Mouse (Mus musculus) G1E (cell line): ENCODE data around the gene Myo1c.

ENCODE experiments used
- CTCF ChIP-seq: IDR thresholded peaks from 2 replicates; pipeline ENCODE4 v1.5.1; 2012; ENCODE audit warnings: low read depth, low read length, inconsistent platforms, mixed read lengths
- GATA2 ChIP-seq: IDR thresholded peaks from 2 replicates; pipeline ENCODE4 v1.6.1; 2012; ENCODE audit warnings: low read depth, low read length, inconsistent platforms, borderline replicate concordance

GRCm38 (mm10) chr11:75650958-75651425 is 688 bp downstream of the Myo1c start:
- TF ChIP-seq CTCF (no peak), GATA2 (no peak)
